Mouse (Mus musculus): ENCODE measurements around the gene Ppm1d.
A peak's percentile ranks its signal among the peaks of the same experiment; 100 is the strongest.

Ppm1d gene

GRCm38 (mm10) chr11:85334778-85335177 lies 23.7 kb downstream of the Ppm1d start:
- peak; percentile 71 for DNase-seq

GRCm38 (mm10) chr11:85339173-85339831 lies 28.3 kb downstream of the Ppm1d start:
- DNase-seq: no peak

GRCm38 (mm10) chr11:85340070-85340616 lies 29.1 kb downstream of the Ppm1d start:
- DNase-seq: no peak

- DNase-seq: peak; percentile 99
Measured at GRCm38 (mm10) chr11:85352539-85353380, 41.7 kb downstream of the Ppm1d start, which contains the start of gene Bcas3. TSS of gene Bcas3 (plus strand) at chr11:85353167.

- DNase-seq: no peak
Measured at GRCm38 (mm10) chr11:85353819-85354218, 42.8 kb downstream of the Ppm1d start.

- no peak for DNase-seq
Measured at GRCm38 (mm10) chr11:85359641-85360040, 48.6 kb downstream of the Ppm1d start.

- no peak for DNase-seq
Measured at GRCm38 (mm10) chr11:85361621-85362020, 50.6 kb downstream of the Ppm1d start.

- DNase-seq: no peak
Measured at GRCm38 (mm10) chr11:85366168-85366567, 55.1 kb downstream of the Ppm1d start.

GRCm38 (mm10) chr11:85367823-85368222 lies 56.8 kb downstream of the Ppm1d start:
- no peak for DNase-seq

- DNase-seq: no peak
Measured at GRCm38 (mm10) chr11:85379091-85379490, 68.0 kb downstream of the Ppm1d start.

- no peak for DNase-seq
Measured at GRCm38 (mm10) chr11:85380046-85380445, 69.0 kb downstream of the Ppm1d start.

- peak; percentile 77 for DNase-seq
Measured at GRCm38 (mm10) chr11:85382055-85382454, 71.0 kb downstream of the Ppm1d start.

- DNase-seq: no peak
Measured at GRCm38 (mm10) chr11:85383975-85384821, 73.2 kb downstream of the Ppm1d start.

GRCm38 (mm10) chr11:85392179-85392863 lies 81.3 kb downstream of the Ppm1d start:
- peak; percentile 16 for DNase-seq

- no peak for DNase-seq
Measured at GRCm38 (mm10) chr11:85392864-85393220, 81.8 kb downstream of the Ppm1d start.

- DNase-seq: peak; percentile 7
Measured at GRCm38 (mm10) chr11:85393990-85394389, 82.9 kb downstream of the Ppm1d start.

GRCm38 (mm10) chr11:85395361-85395760 lies 84.3 kb downstream of the Ppm1d start:
- peak; percentile 8 for DNase-seq
